Mouse (Mus musculus) heart, postnatal 0 days (tissue): ENCODE data around the gene Skap2. TPM values are rescaled to one million over a fixed set of nuclear protein-coding genes. Genes with fewer than 3 reads are reported as not detected.
A peak's percentile ranks its signal among the peaks of the same experiment; 100 is the strongest.

ENCODE experiments used
- ATAC-seq: fragments of 200-750 bp; cut with Nextera tagmentation; 2 replicates; pipeline ENCODE4 v1.8.0; 2017; ENCODE audit warnings: low read depth, moderate number of reproducible peaks, moderate library complexity; ENCODE audit not compliant: insufficient read depth
- DNase-seq: peaks from one replicate; pipeline ENCODE4 v3.0.0-alpha.2; 2016; ENCODE audit warnings: low spot score
- H3K27ac ChIP-seq: fragments of 300-500 bp; sonication (generic); 2 replicates; pipeline ENCODE4 v1.5.1; 2014; ENCODE audit warnings: low read depth, mild to moderate bottlenecking
- H3K27me3 ChIP-seq: fragments of 300-500 bp; sonication (generic); 2 replicates; pipeline ENCODE4 v1.6.1; 2014; ENCODE audit warnings: low read length, mixed read lengths; ENCODE audit not compliant: control insufficient read depth, insufficient read depth
- H3K36me3 ChIP-seq: fragments of 300-500 bp; sonication (generic); replicated peaks from 2 replicates; pipeline ENCODE4 v1.6.1; 2014; ENCODE audit warnings: low read length, mixed read lengths; ENCODE audit not compliant: control insufficient read depth, insufficient read depth
- H3K4me1 ChIP-seq: fragments of 300-500 bp; sonication (generic); 2 replicates; pipeline ENCODE4 v1.6.1; 2014; ENCODE audit warnings: antibody characterized with exemption; ENCODE audit not compliant: control insufficient read depth, insufficient read depth
- H3K4me2 ChIP-seq: fragments of 300-500 bp; sonication (generic); 2 replicates; pipeline ENCODE4 v1.6.1; 2014; ENCODE audit warnings: low read depth, mild to moderate bottlenecking, low read length, moderate library complexity
- H3K4me3 ChIP-seq: fragments of 300-500 bp; sonication (generic); 2 replicates; pipeline ENCODE4 v1.5.1; 2014; ENCODE audit warnings: low read depth, low read length
- H3K9ac ChIP-seq: fragments of 300-500 bp; sonication (generic); replicated peaks from 2 replicates; pipeline ENCODE4 v1.6.1; 2014; ENCODE audit warnings: low read depth, low read length, mixed read lengths
- H3K9me3 ChIP-seq: fragments of 300-500 bp; sonication (generic); replicated peaks from 2 replicates; pipeline ENCODE4 v1.6.1; 2016; ENCODE audit warnings: low read length; ENCODE audit not compliant: control insufficient read depth
- CTCF ChIP-seq: IDR thresholded peaks from 2 replicates; pipeline ENCODE4 v1.5.1; 2016; ENCODE audit warnings: antibody characterized with exemption, control low read depth, low read depth
- EP300 ChIP-seq: IDR thresholded peaks from 2 replicates; pipeline ENCODE4 v1.6.1; 2016; ENCODE audit warnings: antibody characterized with exemption, low read depth
- WGBS: fragments of 180-500 bp; shearing (Covaris S2); extraction: QIAGEN DNeasy Blood & Tissue Kit; methylation state at CpG from one replicate; pipeline ENCODE4 v1.1.7; 2014; 5-methylcytosine and 5-hydroxymethylcytosine counted together
- polyA plus RNA-seq: library from polyadenylated mRNA; unstranded; fragments of >200 nt; fragmentation: Nextera tagmentation; extraction: Ambion mirVana; gene quantifications from 2 replicates; pipeline ENCODE4 v1.2.1, GENCODE M21; 2015
- total RNA-seq: library from RNA; depleted of rRNA; stranded (reverse); fragments of >200 nt; gene quantifications from 2 replicates; pipeline ENCODE4 v1.2.3, GENCODE M21; 2014; ENCODE audit warnings: low replicate concordance

Gene Skap2
- total and polyA plus RNA-seq, 2 experiments from 2014 or later = 10.7 to 13.9 TPM

DNA sequence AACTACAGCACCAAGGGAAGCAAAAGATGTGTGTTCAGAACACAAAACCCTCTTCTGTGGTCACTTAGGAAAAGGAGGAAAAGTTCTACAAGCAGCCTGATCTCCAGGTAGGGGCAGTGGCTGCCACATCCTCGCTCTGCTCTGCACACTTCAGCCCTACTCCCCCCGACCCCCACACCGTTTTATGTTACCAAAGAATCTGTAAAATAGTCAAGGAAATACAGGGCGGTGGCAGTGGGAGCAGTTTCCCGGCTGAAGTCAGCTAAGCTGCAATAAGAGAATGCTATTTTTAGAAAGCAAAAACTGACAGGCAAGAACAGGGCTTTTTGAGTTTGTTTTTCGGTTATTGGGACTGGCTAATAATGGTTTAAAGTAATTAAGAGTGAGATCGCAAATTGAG, 160.8 kb downstream of the Skap2 start:
- Histone ChIP-seq H3K4me3 (no peak overlapping the region), H3K4me2 (0 out of 2 replicates have a peak overlapping the region, but pooled peaks have one; percentile 21), H3K27me3 (no peaks in the 10 kb centered on the region), H3K27ac (no peak overlapping the region), H3K9ac (0 out of 2 replicates have a peak overlapping the region, but pooled peaks have one; percentile 15), H3K4me1 (peaks cover 3% of the 10 kb centered on the region; the same call in 1 of the 2 replicates), H3K36me3 (no peaks in the 10 kb centered on the region), H3K9me3 (no peaks in the 10 kb centered on the region)
- WGBS = 21% methylated on average over 7 of the region's 7 CpGs
- no peak for DNase-seq
- no peak for ATAC-seq
- TF ChIP-seq EP300 (no peak), CTCF (no peak)

- no peak overlapping the region for H3K27ac ChIP-seq
- 90% methylated on average over 13 of the region's 13 CpGs for WGBS
- H3K4me1 ChIP-seq = peaks cover 3% of the 10 kb centered on the region; the same call in 1 of the 2 replicates
- H3K27me3 ChIP-seq = no peaks in the 10 kb centered on the region
- no peak for TF ChIP-seq EP300
- no peak for TF ChIP-seq CTCF
- no peak overlapping the region for H3K9ac ChIP-seq
- DNase-seq = no peak
- H3K9me3 ChIP-seq = no peaks in the 10 kb centered on the region
- ATAC-seq = no peak
- no peak overlapping the region for H3K4me3 ChIP-seq
- H3K36me3 ChIP-seq = no peaks in the 10 kb centered on the region
- H3K4me2 ChIP-seq = no peak overlapping the region
These were observed 162.1 kb downstream of the Skap2 start for GRCm38 (mm10) chr6:51850030-51850817.

DNA sequence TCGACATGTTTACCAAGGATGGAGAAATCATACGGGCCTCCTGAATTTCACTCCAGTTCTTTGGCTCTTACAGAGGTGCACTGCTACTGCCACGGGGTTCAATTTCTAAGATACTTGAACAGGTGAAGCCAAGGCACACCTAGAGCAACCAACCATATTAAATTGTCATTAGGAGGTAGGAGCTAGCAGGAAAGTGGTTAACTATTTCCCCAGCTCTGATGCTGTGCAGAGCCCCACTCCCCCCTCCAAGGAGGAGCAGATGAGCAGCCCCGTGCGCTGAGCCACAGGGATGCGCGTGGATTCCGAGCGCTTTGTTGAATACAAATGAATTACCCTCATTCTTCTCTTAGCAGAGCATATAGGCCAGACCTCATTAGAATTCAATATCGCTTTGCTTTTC, 162.8 kb downstream of the Skap2 start:
- no peak overlapping the region for H3K9ac ChIP-seq
- H3K4me2 ChIP-seq = no peak overlapping the region
- no peak for DNase-seq
- no peak for ATAC-seq
- H3K27me3 ChIP-seq = no peaks in the 10 kb centered on the region
- no peaks in the 10 kb centered on the region for H3K36me3 ChIP-seq
- no peak for TF ChIP-seq CTCF
- TF ChIP-seq EP300 = no peak
- H3K27ac ChIP-seq = no peak overlapping the region
- no peak overlapping the region for H3K4me3 ChIP-seq
- no peaks in the 10 kb centered on the region for H3K9me3 ChIP-seq
- H3K4me1 ChIP-seq = peaks cover 5% of the 10 kb centered on the region; the same call in 1 of the 2 replicates
- WGBS = 86% methylated on average over 10 of the region's 10 CpGs

GRCm38 (mm10) chr6:51844106-51844505, 168.2 kb downstream of the Skap2 start:
- ATAC-seq (peak; percentile 30; the same call in 1 of the 2 replicates), DNase-seq (peak; percentile 34)
- 35% methylated on average over 11 of the region's 11 CpGs for WGBS
- H3K9ac ChIP-seq = no peak overlapping the region
- H3K36me3 ChIP-seq = no peaks in the 10 kb centered on the region
- peak overlapping the region; percentile 29 for H3K4me3 ChIP-seq
- peaks cover 11% of the 10 kb centered on the region for H3K4me1 ChIP-seq
- TF ChIP-seq EP300 (no peak), CTCF (no peak)
- H3K9me3 ChIP-seq = no peaks in the 10 kb centered on the region
- H3K27ac ChIP-seq = no peak overlapping the region
- H3K4me2 ChIP-seq = peak overlapping the region; percentile 51
- H3K27me3 ChIP-seq = no peaks in the 10 kb centered on the region

DNA sequence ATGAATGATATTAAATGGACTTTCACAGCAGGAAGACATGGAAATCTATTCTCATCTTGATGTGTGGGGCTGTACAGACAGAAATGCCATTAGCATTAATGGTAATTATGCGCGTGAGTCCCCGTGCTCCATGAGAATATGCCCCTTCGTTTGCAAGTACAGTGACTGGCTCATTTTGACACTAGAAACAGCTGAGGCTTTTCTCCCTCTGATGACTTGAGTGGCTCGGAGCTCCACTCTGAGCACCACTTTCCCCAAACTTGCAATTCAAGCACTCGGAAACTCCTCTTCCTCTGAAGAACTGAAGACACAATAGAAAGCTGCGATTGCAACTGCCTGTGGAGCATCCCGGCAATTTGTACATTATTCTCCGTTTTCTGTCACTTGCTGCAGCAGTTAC, 169.3 kb downstream of the Skap2 start:
- no peaks in the 10 kb centered on the region for H3K27me3 ChIP-seq
- no peaks in the 10 kb centered on the region for H3K9me3 ChIP-seq
- H3K36me3 ChIP-seq = no peaks in the 10 kb centered on the region
- DNase-seq = no peak
- H3K4me3 ChIP-seq = no peak overlapping the region
- H3K4me1 ChIP-seq = peaks cover 11% of the 10 kb centered on the region
- H3K27ac ChIP-seq = no peak overlapping the region
- no peak overlapping the region for H3K4me2 ChIP-seq
- ATAC-seq = no peak
- no peak overlapping the region for H3K9ac ChIP-seq
- TF ChIP-seq EP300 (no peak), CTCF (no peak)
- 83% methylated on average over 9 of the region's 9 CpGs for WGBS
